Mouse (Mus musculus) forebrain, embryonic 10.5 days (tissue): ENCODE measurements around the gene Rnf145. TPM values are rescaled to one million over a fixed set of nuclear protein-coding genes. Genes with fewer than 3 reads are reported as not detected.

Experiments
- DNase-seq: peaks from one replicate; pipeline ENCODE4 v3.0.0-alpha.2; 2017; ENCODE audit warnings: low spot score; ENCODE audit errors: extremely low spot score
- H3K27ac ChIP-seq: fragments of 300-500 bp; sonication (generic); 2 replicates; pipeline ENCODE4 v1.5.1; 2016; ENCODE audit warnings: mild to moderate bottlenecking
- H3K27me3 ChIP-seq: fragments of 300-500 bp; sonication (generic); 2 replicates; pipeline ENCODE4 v1.6.1; 2016; ENCODE audit warnings: mild to moderate bottlenecking; ENCODE audit not compliant: poor library complexity, severe bottlenecking
- H3K36me3 ChIP-seq: fragments of 300-500 bp; sonication (generic); replicated peaks from 2 replicates; pipeline ENCODE4 v1.6.1; 2016; ENCODE audit warnings: mild to moderate bottlenecking, moderate library complexity
- H3K4me1 ChIP-seq: fragments of 300-500 bp; sonication (generic); 2 replicates; pipeline ENCODE4 v1.6.1; 2016
- H3K4me3 ChIP-seq: fragments of 300-500 bp; sonication (generic); 2 replicates; pipeline ENCODE4 v1.5.1; 2016; ENCODE audit warnings: mild to moderate bottlenecking, moderate library complexity
- H3K9me3 ChIP-seq: fragments of 300-500 bp; sonication (generic); 2 replicates; pipeline ENCODE4 v1.6.1; 2016; ENCODE audit warnings: mild to moderate bottlenecking, moderate library complexity
- WGBS: fragments of 180-500 bp; shearing (Covaris S2); methylation state at CpG from one replicate; pipeline ENCODE4 v1.1.7; 2016; 5-methylcytosine and 5-hydroxymethylcytosine counted together
- polyA plus RNA-seq: library from polyadenylated mRNA; unstranded; fragments of >200 nt; fragmentation: Nextera tagmentation; extraction: Ambion mirVana; gene quantifications from 2 replicates; pipeline ENCODE4 v1.2.1, GENCODE M21; 2016

The Rnf145 gene
- polyA plus RNA-seq, 1 experiment from 2014 or later = 92.8 TPM

- 91% methylated on average over 11 of the region's 11 CpGs for WGBS
- Histone ChIP-seq H3K4me1 (no peaks in the 10 kb centered on the region), H3K27me3 (no peaks in the 10 kb centered on the region), H3K27ac (no peak overlapping the region), H3K4me3 (no peak overlapping the region), H3K36me3 (peaks cover 98% of the 10 kb centered on the region), H3K9me3 (no peaks in the 10 kb centered on the region)
- DNase-seq = no peak
Measured at GRCm38 (mm10) chr11:44530867-44531266, 12.1 kb downstream of the Rnf145 start.

GRCm38 (mm10) chr11:44531617-44532016 lies 12.9 kb downstream of the Rnf145 start:
- H3K4me3 ChIP-seq = no peak overlapping the region
- no peak for DNase-seq
- 93% methylated on average over 4 of the region's 4 CpGs for WGBS
- H3K4me1 ChIP-seq = no peaks in the 10 kb centered on the region
- no peaks in the 10 kb centered on the region for H3K9me3 ChIP-seq
- no peak overlapping the region for H3K27ac ChIP-seq
- no peaks in the 10 kb centered on the region for H3K27me3 ChIP-seq
- peaks cover 95% of the 10 kb centered on the region for H3K36me3 ChIP-seq

- Histone ChIP-seq H3K27ac (no peak overlapping the region), H3K4me1 (no peaks in the 10 kb centered on the region), H3K36me3 (peaks cover 93% of the 10 kb centered on the region), H3K4me3 (no peak overlapping the region), H3K27me3 (no peaks in the 10 kb centered on the region), H3K9me3 (no peaks in the 10 kb centered on the region)
- no peak for DNase-seq
- WGBS = 92% methylated on average over 17 of the region's 17 CpGs
Measured at GRCm38 (mm10) chr11:44532846-44533781, 14.3 kb downstream of the Rnf145 start.

GRCm38 (mm10) chr11:44534999-44535750 lies 16.4 kb downstream of the Rnf145 start:
- Histone ChIP-seq H3K27me3 (no peaks in the 10 kb centered on the region), H3K4me3 (no peak overlapping the region), H3K27ac (no peak overlapping the region), H3K4me1 (peaks cover 8% of the 10 kb centered on the region), H3K36me3 (peaks cover 92% of the 10 kb centered on the region), H3K9me3 (no peaks in the 10 kb centered on the region)
- DNase-seq = no peak
- WGBS = 91% methylated on average over 12 of the region's 12 CpGs

GRCm38 (mm10) chr11:44537403-44537802 lies 18.6 kb downstream of the Rnf145 start:
- no peak overlapping the region for H3K27ac ChIP-seq
- H3K36me3 ChIP-seq = peaks cover 93% of the 10 kb centered on the region
- peaks cover 8% of the 10 kb centered on the region for H3K4me1 ChIP-seq
- DNase-seq = no peak
- no peak overlapping the region for H3K4me3 ChIP-seq
- WGBS = 93% methylated on average over 7 of the region's 7 CpGs
- no peaks in the 10 kb centered on the region for H3K27me3 ChIP-seq
- H3K9me3 ChIP-seq = no peaks in the 10 kb centered on the region

- no peak for DNase-seq
- no peaks in the 10 kb centered on the region for H3K9me3 ChIP-seq
- H3K4me3 ChIP-seq = no peak overlapping the region
- H3K36me3 ChIP-seq = peaks cover 93% of the 10 kb centered on the region
- WGBS = 93% methylated on average over 3 of the region's 3 CpGs
- no peaks in the 10 kb centered on the region for H3K27me3 ChIP-seq
- peaks cover 8% of the 10 kb centered on the region for H3K4me1 ChIP-seq
- no peak overlapping the region for H3K27ac ChIP-seq
Measured at GRCm38 (mm10) chr11:44538101-44538500, 19.3 kb downstream of the Rnf145 start.

GRCm38 (mm10) chr11:44538501-44539290 lies 19.9 kb downstream of the Rnf145 start:
- Histone ChIP-seq H3K4me3 (no peak overlapping the region), H3K27me3 (no peaks in the 10 kb centered on the region), H3K4me1 (peaks cover 8% of the 10 kb centered on the region), H3K27ac (no peak overlapping the region), H3K9me3 (no peaks in the 10 kb centered on the region), H3K36me3 (peaks cover 93% of the 10 kb centered on the region)
- WGBS = 95% methylated on average over 10 of the region's 10 CpGs
- DNase-seq = no peak

GRCm38 (mm10) chr11:44539291-44539930 lies 20.6 kb downstream of the Rnf145 start:
- WGBS = 77% methylated on average over 10 of the region's 10 CpGs
- DNase-seq = no peak

GRCm38 (mm10) chr11:44540243-44540642 lies 21.5 kb downstream of the Rnf145 start:
- H3K36me3 ChIP-seq = peaks cover 93% of the 10 kb centered on the region

More at GRCm38 (mm10) chr11:44539291-44539930, 20.6 kb downstream of the Rnf145 start:
- Histone ChIP-seq H3K4me3 (no peak overlapping the region), H3K27me3 (no peaks in the 10 kb centered on the region), H3K36me3 (peaks cover 93% of the 10 kb centered on the region), H3K9me3 (no peaks in the 10 kb centered on the region), H3K4me1 (peaks cover 8% of the 10 kb centered on the region), H3K27ac (no peak overlapping the region)

GRCm38 (mm10) chr11:44541280-44541679 lies 22.5 kb downstream of the Rnf145 start:
- no peak overlapping the region for H3K27ac ChIP-seq
- no peak overlapping the region for H3K4me3 ChIP-seq
- no peak for DNase-seq
- no peaks in the 10 kb centered on the region for H3K9me3 ChIP-seq
- H3K36me3 ChIP-seq = peaks cover 91% of the 10 kb centered on the region
- WGBS = 96% methylated on average over 5 of the region's 5 CpGs
- no peaks in the 10 kb centered on the region for H3K27me3 ChIP-seq
- H3K4me1 ChIP-seq = peaks cover 8% of the 10 kb centered on the region

More at GRCm38 (mm10) chr11:44540243-44540642, 21.5 kb downstream of the Rnf145 start:
- WGBS = 93% methylated on average over 9 of the region's 9 CpGs
- H3K27ac ChIP-seq = no peak overlapping the region
- no peaks in the 10 kb centered on the region for H3K27me3 ChIP-seq
- H3K4me1 ChIP-seq = peaks cover 8% of the 10 kb centered on the region
- H3K9me3 ChIP-seq = no peaks in the 10 kb centered on the region
- no peak for DNase-seq
- no peak overlapping the region for H3K4me3 ChIP-seq

GRCm38 (mm10) chr11:44541813-44542212 lies 23.0 kb downstream of the Rnf145 start:
- no peaks in the 10 kb centered on the region for H3K27me3 ChIP-seq
- 91% methylated on average over 4 of the region's 4 CpGs for WGBS
- H3K4me3 ChIP-seq = no peak overlapping the region
- H3K9me3 ChIP-seq = no peaks in the 10 kb centered on the region
- peaks cover 95% of the 10 kb centered on the region for H3K36me3 ChIP-seq
- H3K27ac ChIP-seq = no peak overlapping the region
- no peak for DNase-seq
- H3K4me1 ChIP-seq = peaks cover 8% of the 10 kb centered on the region

- no peak for DNase-seq
- Histone ChIP-seq H3K4me3 (no peak overlapping the region), H3K4me1 (peaks cover 8% of the 10 kb centered on the region), H3K9me3 (no peaks in the 10 kb centered on the region), H3K36me3 (peaks cover 96% of the 10 kb centered on the region), H3K27ac (no peak overlapping the region), H3K27me3 (no peaks in the 10 kb centered on the region)
- 70% methylated on average over 5 of the region's 5 CpGs for WGBS
Measured at GRCm38 (mm10) chr11:44543593-44543992, 24.8 kb downstream of the Rnf145 start.
